Mouse (Mus musculus) left cerebral cortex, adult 18-20 months (tissue): ENCODE results near the gene Cyp3a57. TPM values are rescaled to one million over a fixed set of nuclear protein-coding genes. Genes with fewer than 3 reads are reported as not detected.
"Not testable (repeated sequence)": the region's sequence is repeated elsewhere in the genome, so short reads cannot be mapped to it uniquely, and the experiment has no call there.

ENCODE experiments used
- DNase-seq, 2 experiments: peaks; one replicate each; pipeline ENCODE4 v3.0.0; 2021 to 2022; ENCODE audit warnings: low spot score in 2 of 2, mixed read lengths in 1 of 2
- long read RNA-seq, 2 experiments: library from polyadenylated mRNA; stranded (forward); transcript quantifications; one replicate each; pipeline ENCODE4 v2.0.0; 2021
- total RNA-seq, 2 experiments: library from RNA; stranded (reverse); gene quantifications; 2 replicates each; pipeline ENCODE4 v1.2.3; 2021

Cyp3a57 gene
- not detected for total RNA-seq
- long read RNA-seq, experiment 1 = 0 reads
- long read RNA-seq, experiment 2 = 0 reads

DNA sequence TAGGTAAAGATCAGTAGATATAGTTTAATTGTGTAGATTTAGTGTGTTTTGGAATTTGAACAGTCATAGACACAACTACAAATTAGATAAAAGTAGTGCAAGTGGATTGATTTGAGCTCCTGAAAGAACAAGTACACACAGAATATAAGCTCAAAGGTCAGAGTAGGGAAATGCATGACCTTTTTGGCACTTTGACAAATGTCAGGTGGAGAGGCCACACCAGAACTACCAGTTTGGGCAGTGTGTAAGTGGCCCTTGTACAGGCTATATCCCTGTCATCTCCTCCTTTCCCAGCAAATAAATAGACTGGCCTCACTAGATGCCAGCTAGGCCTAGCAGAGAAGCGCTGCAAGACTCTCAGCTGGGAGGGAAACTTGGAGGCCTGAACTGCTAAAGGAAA, at the start of gene Cyp3a57:
Gene Cyp3a57 (plus strand): TSS at position 339 of the 400 bp plus-strand sequence.
- DNase-seq = no peak

DNA sequence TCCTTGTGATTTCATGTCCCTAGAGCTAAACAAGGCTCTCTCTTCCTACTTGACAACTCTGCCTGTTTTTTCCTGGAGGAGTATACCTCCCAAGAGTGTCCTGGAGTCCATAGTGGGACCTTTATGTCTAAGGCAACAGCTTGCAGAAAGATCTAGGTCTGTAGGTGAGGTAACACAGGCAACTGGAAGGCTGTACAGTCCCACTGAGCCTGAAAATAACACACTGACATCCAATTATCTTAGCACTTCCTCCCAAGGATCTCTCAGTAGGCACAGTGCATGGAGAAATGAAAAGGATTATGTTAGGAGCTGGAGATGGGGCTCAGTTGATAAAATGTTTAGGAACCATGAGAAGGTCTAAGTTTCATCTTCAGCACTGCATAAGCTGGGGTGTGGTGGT, 44.6 kb upstream of the Cyp3a57 start:
- DNase-seq = no peak

DNA sequence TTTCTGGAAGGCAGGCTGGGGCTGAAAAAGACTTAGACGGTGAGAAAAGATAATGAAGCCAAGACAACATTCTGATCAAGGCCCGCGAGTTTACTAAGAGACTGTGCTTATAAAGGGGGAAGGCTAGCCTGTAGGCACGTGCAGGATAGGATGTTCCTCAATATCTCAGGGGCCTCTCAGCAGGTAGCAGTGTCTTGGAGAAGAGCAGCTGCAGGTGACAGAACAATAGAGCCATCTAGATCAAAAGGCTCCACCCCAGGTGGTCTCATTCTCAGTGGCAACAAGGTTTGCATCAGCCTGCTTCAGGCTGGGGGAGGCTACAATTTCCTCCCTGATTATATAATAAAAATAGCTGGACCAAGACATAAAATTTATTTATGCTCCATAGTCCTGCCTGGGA, 43.3 kb upstream of the Cyp3a57 start:
- DNase-seq = not testable (repeated sequence)

DNA sequence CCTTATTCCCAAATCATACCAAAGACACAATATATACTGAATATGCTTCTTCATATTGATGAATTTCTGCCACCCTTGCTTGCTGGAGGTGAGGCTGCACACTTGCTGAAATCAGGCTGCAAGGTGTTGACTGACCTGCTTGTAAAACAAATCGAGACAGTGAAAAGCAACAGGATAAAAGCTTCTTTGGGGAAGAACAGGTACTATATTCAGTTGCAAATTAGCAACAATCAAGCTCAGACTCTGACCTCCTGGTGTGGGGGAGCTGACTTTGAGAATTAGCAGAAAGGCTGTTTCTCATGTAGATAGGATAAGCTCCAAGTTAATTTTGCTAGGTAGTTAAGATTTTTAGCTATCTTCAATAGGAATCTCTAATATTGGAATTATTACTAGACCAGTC, 42.7 kb upstream of the Cyp3a57 start:
- DNase-seq = no peak

DNA sequence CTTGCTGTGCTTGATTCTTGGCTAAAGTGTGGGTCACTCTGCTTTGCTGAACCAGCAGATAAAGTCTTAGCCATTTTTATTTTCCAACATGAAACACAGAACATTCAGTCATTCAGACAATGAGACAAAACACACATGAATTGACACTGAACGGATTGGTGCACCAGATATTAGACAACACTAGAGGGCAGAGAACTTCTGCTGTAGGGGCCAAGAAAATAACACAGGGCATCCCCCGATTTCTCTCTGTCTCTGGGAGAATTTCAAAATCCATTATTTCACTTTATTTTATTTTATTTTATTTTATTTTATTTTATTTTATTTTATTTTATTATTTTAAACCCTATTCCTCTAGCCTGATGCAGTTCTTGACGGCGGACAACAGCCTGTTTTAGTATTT, 38.1 kb upstream of the Cyp3a57 start:
- not testable (repeated sequence) for DNase-seq

DNA sequence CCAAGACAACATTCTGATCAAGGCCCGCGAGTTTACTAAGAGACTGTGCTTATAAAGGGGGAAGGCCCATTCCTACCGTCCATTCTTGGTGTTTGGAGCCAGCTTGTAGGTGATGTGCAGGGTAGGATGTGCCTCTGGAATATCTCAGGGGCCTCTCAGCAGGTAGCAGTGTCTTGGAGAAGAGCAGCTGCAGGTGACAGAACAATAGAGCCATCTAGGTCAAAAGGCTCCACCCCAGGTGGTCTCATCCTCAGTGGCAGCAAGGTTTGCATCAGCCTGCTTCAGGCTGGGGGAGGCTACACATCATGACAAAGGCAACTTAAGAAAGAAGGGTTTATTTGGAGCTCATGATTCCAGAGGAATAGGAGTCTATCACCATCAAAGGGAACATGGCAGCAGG, 37.3 kb upstream of the Cyp3a57 start:
- DNase-seq = not testable (repeated sequence)

DNA sequence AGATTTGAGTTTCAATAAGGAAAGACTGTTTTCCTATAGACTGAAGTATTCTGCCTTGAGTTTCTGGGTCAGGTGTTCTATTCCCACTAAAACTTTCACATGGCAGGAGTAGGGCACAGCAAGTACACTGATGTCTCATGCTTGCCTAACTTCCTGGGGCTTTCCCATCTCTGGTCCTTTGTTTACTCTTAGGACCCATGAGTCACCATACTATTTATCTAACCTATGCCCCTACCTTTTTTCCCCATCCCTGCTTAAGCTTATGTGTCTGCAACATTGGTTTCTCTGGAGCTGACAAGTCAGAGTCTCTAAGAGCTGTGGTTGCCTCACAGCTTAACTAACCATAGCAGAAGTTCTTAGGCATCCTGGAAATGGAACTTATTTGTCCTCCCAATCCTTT, 31.2 kb upstream of the Cyp3a57 start:
- no peak for DNase-seq

DNA sequence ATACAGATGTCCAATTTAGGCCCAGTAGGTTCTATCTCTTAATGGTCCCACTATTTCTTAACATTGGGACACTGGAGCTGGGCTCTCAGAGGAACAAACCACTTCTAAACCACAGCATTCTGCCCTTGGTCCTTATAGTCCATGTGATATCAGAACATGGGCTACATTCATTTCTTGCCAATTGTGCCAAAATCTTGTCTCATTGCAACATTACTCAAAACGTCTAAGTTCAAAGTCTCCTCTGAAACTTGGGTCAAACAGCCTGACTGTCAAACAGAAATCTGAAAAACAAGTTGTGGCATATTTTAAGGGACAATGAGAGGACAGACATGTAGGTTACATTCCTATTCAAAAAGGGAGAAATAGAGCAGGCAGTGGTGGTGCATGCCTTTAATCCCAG, 27.9 kb upstream of the Cyp3a57 start:
- DNase-seq = no peak

DNA sequence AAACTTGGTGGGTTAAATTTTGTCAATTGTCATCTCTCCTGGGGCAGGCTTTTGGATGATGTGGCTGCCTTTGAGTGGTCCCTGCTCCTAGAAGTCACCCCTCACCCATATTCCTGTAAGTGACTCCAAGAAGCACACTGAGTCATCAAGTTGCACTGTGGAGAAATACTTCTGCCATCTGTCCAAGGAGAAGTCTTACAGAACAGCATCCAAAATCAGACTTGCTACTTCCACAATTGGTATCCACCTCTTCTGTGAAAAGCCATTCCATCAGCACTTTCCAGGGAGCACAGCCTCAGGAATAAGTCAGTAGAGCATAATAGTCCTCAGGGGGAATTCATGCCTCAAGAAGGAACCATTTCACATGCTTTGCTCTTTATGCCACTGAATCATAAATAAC, 6.3 kb upstream of the Cyp3a57 start:
- DNase-seq = peak; percentile 12 to 17

DNA sequence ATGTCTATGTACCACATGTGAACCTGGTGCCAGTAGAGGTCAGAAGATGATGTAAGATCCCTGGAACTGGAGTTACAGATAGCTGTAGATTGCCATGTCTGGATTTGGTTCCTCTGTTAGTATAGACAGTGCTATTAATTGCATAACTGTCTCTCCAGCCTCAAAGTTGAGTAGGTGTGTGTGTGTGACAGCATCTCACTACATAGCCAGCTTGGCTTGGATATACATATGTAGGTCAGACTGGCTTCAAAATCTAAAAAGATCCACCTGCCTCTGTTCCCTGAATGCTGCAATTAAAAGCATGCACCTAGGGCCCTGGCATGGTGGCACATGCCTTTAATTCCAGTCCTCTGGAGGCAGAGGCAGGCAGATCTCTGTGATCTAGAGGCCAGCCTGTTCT, 4.6 kb downstream of the Cyp3a57 start:
- no peak for DNase-seq

DNA sequence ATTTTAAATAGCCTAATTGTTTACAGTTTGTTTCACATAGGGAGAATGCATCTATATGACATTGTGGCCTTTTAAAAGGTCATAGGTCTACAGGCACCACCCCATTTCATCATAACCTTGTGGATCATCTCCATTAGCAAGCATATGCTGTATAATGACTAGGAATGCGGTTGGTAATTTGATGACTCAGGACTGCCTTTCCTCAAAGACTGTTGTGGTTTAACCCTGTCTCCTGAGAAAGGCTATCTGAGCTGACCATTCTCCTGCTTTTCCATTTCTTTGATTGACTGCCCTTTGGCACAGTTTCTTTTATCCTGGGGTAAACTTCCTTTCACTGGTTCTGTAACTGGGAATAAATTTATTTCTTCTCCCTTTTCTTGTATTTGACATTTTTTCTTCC, 8.0 kb downstream of the Cyp3a57 start:
- no peak for DNase-seq

DNA sequence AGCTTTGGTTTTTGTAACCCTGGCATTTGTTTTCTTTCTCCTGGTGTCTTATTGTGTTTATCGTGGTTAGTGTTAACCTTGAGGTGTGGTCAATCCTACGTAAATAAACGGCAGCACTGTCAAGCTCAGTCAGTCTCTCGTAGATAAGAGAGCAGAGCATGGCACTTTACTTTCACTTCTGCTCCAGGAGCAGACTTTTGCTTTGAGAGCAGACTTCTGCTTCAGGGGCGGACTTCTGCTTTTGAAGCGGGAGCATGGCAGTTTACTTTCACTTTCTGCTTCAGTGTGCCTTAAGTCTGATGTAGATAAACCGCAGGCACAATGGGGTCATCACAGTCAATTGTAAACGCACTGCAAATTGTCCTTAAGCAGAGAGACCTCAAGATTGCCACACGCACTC, 70.3 kb downstream of the Cyp3a57 start:
- not testable (repeated sequence) for DNase-seq

DNA sequence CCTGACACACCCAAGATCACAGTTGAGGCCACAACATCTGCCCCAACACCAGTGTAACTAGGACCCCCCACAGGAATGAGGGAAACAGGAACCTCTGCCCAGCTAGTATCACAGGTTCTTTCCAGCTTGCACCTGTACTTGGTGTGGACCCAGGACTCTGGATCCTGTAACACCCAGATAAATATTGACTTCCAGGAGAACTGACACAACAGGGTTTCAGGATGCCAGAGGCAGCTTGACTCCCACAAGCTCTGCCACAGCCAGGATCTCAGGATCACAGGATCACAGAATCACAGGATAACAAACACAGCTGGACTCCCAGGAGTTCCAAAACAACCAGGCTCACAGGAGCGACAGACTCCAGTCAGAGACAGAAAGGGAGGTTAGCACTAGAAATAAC, 77.2 kb downstream of the Cyp3a57 start:
- DNase-seq = no peak

DNA sequence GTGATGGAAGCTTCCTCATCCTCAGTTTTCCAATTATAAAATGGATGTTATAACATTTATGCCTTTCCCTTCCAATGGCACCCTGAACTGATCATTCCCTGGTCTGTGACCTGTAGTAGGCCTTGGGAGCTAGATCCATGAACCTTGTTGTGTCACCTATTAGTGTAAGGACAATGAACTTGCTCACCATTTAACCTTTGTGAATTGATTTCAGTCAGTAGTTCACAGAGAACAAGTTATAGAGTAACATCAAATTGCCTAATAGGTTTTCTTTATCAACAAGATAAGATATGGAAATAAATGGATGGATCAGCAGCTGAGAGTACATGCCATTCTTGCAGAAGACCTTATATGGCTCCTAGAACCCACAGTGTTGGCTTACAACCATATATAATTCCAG, 85.9 kb downstream of the Cyp3a57 start:
- DNase-seq = no peak

DNA sequence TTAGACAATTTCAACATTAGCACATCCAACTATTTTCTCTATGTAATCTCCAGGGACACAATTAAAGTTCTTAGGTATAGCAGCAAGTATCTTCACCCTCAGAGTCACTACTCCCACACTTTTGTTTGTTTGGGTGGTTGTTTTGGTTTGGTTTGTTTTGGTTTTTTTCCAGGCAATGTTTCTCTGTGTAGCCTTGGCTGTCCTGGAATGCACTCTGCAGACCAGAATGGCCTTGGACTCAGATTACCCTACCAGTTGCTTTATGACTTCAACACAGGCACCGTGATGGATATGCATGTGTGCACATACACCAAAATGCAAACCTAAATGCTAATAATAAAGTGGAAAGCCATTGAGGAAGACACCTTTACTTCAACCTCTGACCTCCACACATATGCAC, 88.6 kb downstream of the Cyp3a57 start:
- no peak for DNase-seq

Other genes starting within 250 kb of the Cyp3a57 start
- 10 to 100 TPM; 14.5 to 19.8 TPM for gene Arpc1b, start 231.1 kb upstream of the Cyp3a57 start, total RNA-seq
- gene Pdap1, start 205.0 kb upstream of the Cyp3a57 start, total RNA-seq = 10 to 100 TPM; 91.3 to 96.3 TPM
- gene Bud31, start 204.9 kb upstream of the Cyp3a57 start, total RNA-seq = 10 to 100 TPM; 75.7 to 78.8 TPM
- gene Ptcd1, start 178.2 kb upstream of the Cyp3a57 start, total RNA-seq = 10 to 100 TPM; 21.5 to 22.4 TPM
- gene Cpsf4, start 178.1 kb upstream of the Cyp3a57 start, total RNA-seq = 10 to 100 TPM; 19.9 to 25.1 TPM
- 100 to 1,000 TPM; 223 to 245 TPM for gene Atp5j2, start 153.2 kb upstream of the Cyp3a57 start, total RNA-seq
- gene Zkscan14, start 143.4 kb upstream of the Cyp3a57 start, total RNA-seq = 10 to 100 TPM; 11.8 to 15.8 TPM
- gene Zkscan5, start 140.7 kb upstream of the Cyp3a57 start, total RNA-seq = 1 to 10 TPM; 9.4 to 9.5 TPM
- 10 to 100 TPM; 30.0 to 33.0 TPM for gene Zfp655, start 113.6 kb upstream of the Cyp3a57 start, total RNA-seq
- gene Zscan25, start 64.8 kb upstream of the Cyp3a57 start, total RNA-seq = 10 to 100 TPM; 19.6 to 22.9 TPM
- not detected for gene Cyp3a16, start 124.4 kb downstream of the Cyp3a57 start, total RNA-seq
- gene Cyp3a41b, start 239.5 kb downstream of the Cyp3a57 start, total RNA-seq = not detected